32 mouse cellular contexts compared by ENCODE assay signal in genomic region chr2:104867282-104867855, GRCm38 (mm10). TPM values are rescaled to one million over a fixed set of nuclear protein-coding genes. Genes with fewer than 3 reads are reported as not detected.
A peak's percentile ranks its signal among the peaks of the same experiment; 100 is the strongest.
DNase-seq lines count a peak whose midpoint lies in the region; ATAC-seq and TF ChIP-seq lines count a peak whose summit lies in the region.
"Had no signal": no experiment of that assay in that cellular context is flagged by ENCODE, and none has a peak within 500 bp of the region (broad histone marks: within the 10 kb centered on the region; RNA-seq: fewer than 3 reads in every experiment).

TSS of gene Ccdc73 (plus strand) at chr2:104867805.

- H3K9ac ChIP-seq in heart, embryonic 14.5 days (ENCODE audit: low read length), result no peak within 1 kb of the TSS
- H3K9ac ChIP-seq in heart, adult 2 months (ENCODE audit: low read depth, low read length), result no peak within 1 kb of the TSS
- H3K9ac ChIP-seq in limb, embryonic 13.5 days, result no peak within 1 kb of the TSS
- H3K9ac ChIP-seq: heart, embryonic 15.5 days; hindbrain, embryonic 14.5 days; kidney, embryonic 15.5 days; liver, embryonic 14.5 days; neural tube, embryonic 12.5 days had no signal

- TF ChIP-seq POLR2A in heart, adult 2 months (IDR thresholded peaks at IDR 0.05; ENCODE audit: insufficient read depth, low read depth, low read length), result no peak

- H3K27me3 ChIP-seq in heart, embryonic 14.5 days (ENCODE audit: control insufficient read depth, insufficient read depth, low read length), result no peaks in the 10 kb centered on the region
- H3K27me3 ChIP-seq in heart, adult 2 months (ENCODE audit: control insufficient read depth, insufficient read depth, low read length), result no peaks in the 10 kb centered on the region
- H3K27me3 ChIP-seq in limb, embryonic 13.5 days, result no peaks in the 10 kb centered on the region
- H3K27me3 ChIP-seq in limb, embryonic 10.5 days (ENCODE audit: low read depth, poor library complexity, severe bottlenecking), result no peaks in the 10 kb centered on the region
- H3K27me3 ChIP-seq: heart, embryonic 15.5 days; kidney, embryonic 15.5 days; neural tube, embryonic 12.5 days had no signal

- TF ChIP-seq CTCF in heart, adult 2 months (IDR thresholded peaks at IDR 0.05), result no peak

- H3K27ac ChIP-seq in heart, embryonic 14.5 days (replicated peaks in 1 of 2; ENCODE audit: control insufficient read depth in 1 of 2, insufficient read depth in 1 of 2, low read depth in 2 of 2, low read length in 2 of 2), result no peak within 1 kb of the TSS
- H3K27ac ChIP-seq in heart, adult 2 months, result no peak within 1 kb of the TSS
- no peak within 1 kb of the TSS for H3K27ac ChIP-seq in limb, embryonic 13.5 days
- H3K27ac ChIP-seq in limb, embryonic 10.5 days, result no peak within 1 kb of the TSS
- H3K27ac ChIP-seq: heart, embryonic 15.5 days; hindbrain, embryonic 14.5 days; kidney, embryonic 15.5 days; liver, embryonic 14.5 days; neural tube, embryonic 12.5 days had no signal

- H3K9me3 ChIP-seq in heart, embryonic 14.5 days (ENCODE audit: control insufficient read depth, low read length), result peaks cover 9% of the 10 kb centered on the region
- H3K9me3 ChIP-seq in limb, embryonic 13.5 days, result no peaks in the 10 kb centered on the region
- H3K9me3 ChIP-seq in limb, embryonic 10.5 days (replicated peaks), result no peaks in the 10 kb centered on the region
- H3K9me3 ChIP-seq: heart, embryonic 15.5 days; kidney, embryonic 15.5 days had no signal

- ATAC-seq in heart, embryonic 14.5 days (ENCODE audit: insufficient number of reproducible peaks, insufficient read depth, low FRiP score, low read depth), result no peak
- no peak; the same call in 1 of the 2 replicates for ATAC-seq in limb, embryonic 13.5 days (ENCODE audit: low FRiP score, low read depth)
- ATAC-seq in monocyte, adult 5-6 weeks (replicated peaks; ENCODE audit: insufficient number of reproducible peaks, low FRiP score, low TSS enrichment, poor library complexity, severe bottlenecking), result no peak
- ATAC-seq: activated CD4-positive, CD25-positive, alpha-beta regulatory T cell, adult 4 months; forebrain, embryonic 14.5 days; midbrain, embryonic 16.5 days had no signal

- H3K36me3 ChIP-seq in heart, embryonic 14.5 days (ENCODE audit: control insufficient read depth, insufficient read depth, low read length), result no peaks in the 10 kb centered on the region
- no peaks in the 10 kb centered on the region for H3K36me3 ChIP-seq in heart, adult 2 months (ENCODE audit: control insufficient read depth, insufficient read depth, low read length)
- no peaks in the 10 kb centered on the region for H3K36me3 ChIP-seq in limb, embryonic 13.5 days
- no peaks in the 10 kb centered on the region for H3K36me3 ChIP-seq in limb, embryonic 10.5 days
- H3K36me3 ChIP-seq: heart, embryonic 15.5 days; kidney, embryonic 15.5 days; neural tube, embryonic 12.5 days had no signal

- no peak for DNase-seq in heart, adult 2 months
- no peak for DNase-seq in limb, embryonic 10.5 days (ENCODE audit: low spot score)
- peak; percentile 61 for DNase-seq in R1 (ENCODE audit: low read depth, low spot score)
- DNase-seq in layer of hippocampus, adult 9-10 months (ENCODE audit: low spot score), result no peak
- DNase-seq: adrenal gland, adult 2 months; adrenal gland, postnatal 36 days; cerebellum, adult 2 months; cerebellum, postnatal 25 days; gastrocnemius, postnatal 14 days; heart, postnatal 36 days; kidney, adult 18-20 months; kidney, postnatal 4 days; layer of hippocampus, postnatal 36 days; left cerebral cortex, postnatal 4 days; liver; lung, adult 2 months; lung, postnatal 10 days; right cerebral cortex, adult 18-20 months; right cerebral cortex, postnatal 4 days; thymus, postnatal 14 days had no signal

- TF ChIP-seq EP300 in heart, adult 2 months (IDR thresholded peaks at IDR 0.05; ENCODE audit: insufficient read depth, low read depth, low read length), result no peak

- WGBS in heart, embryonic 14.5 days, result 58% methylated on average over 13 of the region's 13 CpGs
- 68% methylated on average over 13 of the region's 13 CpGs for WGBS in heart, adult 2 months
- 90% methylated on average over 13 of the region's 13 CpGs for WGBS in limb, embryonic 13.5 days
- WGBS in limb, embryonic 10.5 days, result 93% methylated on average over 13 of the region's 13 CpGs

- no peak within 1 kb of the TSS for H3K4me3 ChIP-seq in heart, embryonic 14.5 days (ENCODE audit: control insufficient read depth in 1 of 2, insufficient read depth in 1 of 2, low read depth in 1 of 2, low read length in 2 of 2)
- H3K4me3 ChIP-seq in heart, adult 2 months, result no peak within 1 kb of the TSS
- no peak within 1 kb of the TSS for H3K4me3 ChIP-seq in limb, embryonic 13.5 days
- H3K4me3 ChIP-seq in limb, embryonic 10.5 days, result no peak within 1 kb of the TSS
- H3K4me3 ChIP-seq: heart, embryonic 15.5 days; kidney, embryonic 15.5 days; myocyte; neural tube, embryonic 12.5 days had no signal

- no peak within 1 kb of the TSS for H3K4me2 ChIP-seq in heart, embryonic 14.5 days (ENCODE audit: low read length)
- H3K4me2 ChIP-seq in limb, embryonic 13.5 days (replicated peaks), result no peak within 1 kb of the TSS
- H3K4me2 ChIP-seq: heart, embryonic 15.5 days; hindbrain, embryonic 14.5 days; kidney, embryonic 15.5 days; neural tube, embryonic 12.5 days had no signal

- intact Hi-C loops in heart, adult 2 months (cut with DNase I), result no loop called here

- peaks cover 0 to 2% of the 10 kb centered on the region in 2 experiments; a peak in 2 of 4 replicates for H3K4me1 ChIP-seq in heart, embryonic 14.5 days (ENCODE audit: control insufficient read depth in 2 of 2, insufficient read depth in 2 of 2, low read length in 2 of 2)
- H3K4me1 ChIP-seq in heart, adult 2 months (ENCODE audit: control insufficient read depth, insufficient read depth, low read length), result peaks cover 1% of the 10 kb centered on the region
- H3K4me1 ChIP-seq in limb, embryonic 13.5 days, result no peaks in the 10 kb centered on the region
- H3K4me1 ChIP-seq in limb, embryonic 10.5 days, result no peaks in the 10 kb centered on the region
- H3K4me1 ChIP-seq: heart, embryonic 15.5 days; kidney, embryonic 15.5 days; neural tube, embryonic 12.5 days had no signal

- H3K79me2 ChIP-seq in heart, adult 2 months (replicated peaks; ENCODE audit: control insufficient read depth, insufficient read depth, low read length), result no peaks in the 10 kb centered on the region

RNA-seq across cellular contexts. Expression of gene Ccdc73, which starts in this region (rescaled TPM):
- 7.3 and 10.4 TPM in 2 replicates for polyA plus RNA-seq in heart, embryonic 14.5 days (2014; fragmentation: Nextera tagmentation; extraction: Ambion mirVana)
- 1 to 10 TPM; 2.5 to 4.9 TPM for total RNA-seq in heart, adult 2 months (2021)
- 3.6 and 4.1 TPM in 2 replicates for polyA plus RNA-seq in heart, adult 2 months (2012; rRNA removed)
- polyA plus RNA-seq in limb, embryonic 13.5 days (2015; fragmentation: Nextera tagmentation; extraction: Ambion mirVana), result 8.1 and 10.9 TPM in 2 replicates
- polyA plus RNA-seq in limb, embryonic 10.5 days (2016; fragmentation: Nextera tagmentation; extraction: Ambion mirVana), result 2.6 and 3.2 TPM in 2 replicates
- total RNA-seq in monocyte, adult 5-6 weeks (2017), result 6.2 to 29.1 TPM in 2 of 3 replicates, not detected in the other
- polyA plus RNA-seq: lung, adult 2 months had no signal
